Mouse (Mus musculus) lung, postnatal 0 days (tissue): ENCODE measurements around the gene Taar8b.

ENCODE experiments used
- CTCF ChIP-seq: IDR thresholded peaks from 2 replicates; pipeline ENCODE4 v1.5.1; 2016; ENCODE audit warnings: antibody characterized with exemption, mild to moderate bottlenecking
- EP300 ChIP-seq: IDR thresholded peaks from 2 replicates; pipeline ENCODE4 v1.6.1; 2016; ENCODE audit warnings: antibody characterized with exemption, mild to moderate bottlenecking, control low read depth

GRCm38 (mm10) chr10:24131451-24132262, 39.6 kb upstream of the Taar8b start:
- no peak for TF ChIP-seq EP300
- TF ChIP-seq CTCF = peak; percentile 84
